Comparison of ENCODE assay signal across 18 mouse cellular contexts in the genomic region with DNA sequence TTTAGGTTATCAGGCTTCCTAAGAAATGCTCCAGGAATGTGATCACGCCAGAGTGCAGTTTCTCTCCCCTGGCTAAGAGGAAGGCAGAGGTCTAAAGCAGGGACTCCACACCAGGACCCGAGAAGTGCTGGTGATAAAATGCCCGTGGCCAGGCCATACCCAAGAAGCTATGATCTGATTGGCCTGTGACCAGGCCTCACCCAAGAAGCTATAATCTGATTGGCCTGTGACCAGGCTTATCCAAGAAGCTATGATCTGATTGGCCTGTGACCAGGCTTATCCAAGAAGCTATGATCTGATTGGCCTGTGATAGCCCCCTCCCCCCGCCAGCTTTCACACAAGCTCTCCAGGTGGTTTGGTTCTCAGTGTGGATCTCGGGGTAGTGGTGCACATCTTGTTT.
DNase-seq lines count a peak whose midpoint lies in the region; ATAC-seq and TF ChIP-seq lines count a peak whose summit lies in the region.
"Had no signal": no experiment of that assay in that cellular context is flagged by ENCODE, and none has a peak within 500 bp of the region (broad histone marks: within the 10 kb centered on the region; RNA-seq: fewer than 3 reads in every experiment).

No protein-coding gene starts in this region.

- peaks cover 10 to 14% of the 10 kb centered on the region in 2 experiments for H3K4me1 ChIP-seq in heart, embryonic 14.5 days (ENCODE audit: control insufficient read depth in 2 of 2, insufficient read depth in 2 of 2, low read length in 2 of 2)
- no peaks in the 10 kb centered on the region for H3K4me1 ChIP-seq in lung, postnatal 0 days (ENCODE audit: insufficient read depth, low read depth, low read length)
- H3K4me1 ChIP-seq in forebrain, embryonic 16.5 days (replicated peaks; ENCODE audit: control insufficient read depth, insufficient read depth, low read length) = peaks cover 8% of the 10 kb centered on the region
- no peaks in the 10 kb centered on the region for H3K4me1 ChIP-seq in liver, embryonic 12.5 days

- peak overlapping the region; percentile 17; the same call in 1 of the 2 replicates for H3K4me2 ChIP-seq in heart, embryonic 14.5 days (ENCODE audit: low read length)
- no peak overlapping the region for H3K4me2 ChIP-seq in lung, postnatal 0 days (replicated peaks; ENCODE audit: low read depth, low read length)
- no peak overlapping the region for H3K4me2 ChIP-seq in forebrain, embryonic 16.5 days (ENCODE audit: low read length)
- no peak overlapping the region for H3K4me2 ChIP-seq in liver, embryonic 12.5 days
- H3K4me2 ChIP-seq: limb, embryonic 15.5 days; midbrain, embryonic 12.5 days; neural tube, embryonic 12.5 days had no signal

- TF ChIP-seq CTCF in lung, postnatal 0 days (IDR thresholded peaks at IDR 0.05) = no peak

- no peaks in the 10 kb centered on the region for H3K36me3 ChIP-seq in heart, embryonic 14.5 days (ENCODE audit: control insufficient read depth, insufficient read depth, low read length)
- H3K36me3 ChIP-seq in lung, postnatal 0 days (ENCODE audit: insufficient read depth, low read length) = no peaks in the 10 kb centered on the region
- no peaks in the 10 kb centered on the region for H3K36me3 ChIP-seq in forebrain, embryonic 16.5 days (ENCODE audit: control insufficient read depth, insufficient read depth)
- H3K36me3 ChIP-seq in liver, embryonic 12.5 days = no peaks in the 10 kb centered on the region
- H3K36me3 ChIP-seq: forebrain, embryonic 10.5 days; limb, embryonic 15.5 days; midbrain, embryonic 12.5 days; neural tube, embryonic 12.5 days had no signal

- TF ChIP-seq EP300 in lung, postnatal 0 days (IDR thresholded peaks at IDR 0.05) = no peak

- no peaks in the 10 kb centered on the region for H3K27me3 ChIP-seq in heart, embryonic 14.5 days (ENCODE audit: control insufficient read depth, insufficient read depth, low read length)
- H3K27me3 ChIP-seq in lung, postnatal 0 days (replicated peaks; ENCODE audit: insufficient read depth, low read length) = no peaks in the 10 kb centered on the region
- H3K27me3 ChIP-seq in forebrain, embryonic 16.5 days (replicated peaks; ENCODE audit: control insufficient read depth, insufficient read depth, low read length) = no peaks in the 10 kb centered on the region
- no peaks in the 10 kb centered on the region for H3K27me3 ChIP-seq in liver, embryonic 12.5 days (replicated peaks)
- H3K27me3 ChIP-seq: midbrain, embryonic 12.5 days; neural tube, embryonic 12.5 days had no signal

- no peak for DNase-seq in heart, postnatal 14 days
- DNase-seq in 3T3-L1 (ENCODE audit: low read depth, low spot score) (peak; percentile 25), NIH3T3 (ENCODE audit: low read depth) (peak; percentile 34)
- no peak for DNase-seq in lung, postnatal 0 days (ENCODE audit: low spot score)
- no peak for DNase-seq in kidney, postnatal 10 days
- DNase-seq: cerebellum, adult 2 months; gastrocnemius, adult 2 months; kidney, adult 18-20 months; right cerebral cortex, postnatal 4 days; thymus, postnatal 36 days had no signal

- H3K9me3 ChIP-seq in heart, embryonic 14.5 days (ENCODE audit: control insufficient read depth, low read length) = no peaks in the 10 kb centered on the region
- no peaks in the 10 kb centered on the region for H3K9me3 ChIP-seq in lung, postnatal 0 days (ENCODE audit: low read length)
- 0 out of 2 replicates have a peak, but pooled peaks cover 1% of the 10 kb centered on the region for H3K9me3 ChIP-seq in forebrain, embryonic 16.5 days (ENCODE audit: control insufficient read depth, low read length)
- no peaks in the 10 kb centered on the region for H3K9me3 ChIP-seq in liver, embryonic 12.5 days (replicated peaks)
- H3K9me3 ChIP-seq: forebrain, embryonic 10.5 days; limb, embryonic 15.5 days; midbrain, embryonic 12.5 days; neural tube, embryonic 12.5 days had no signal

- no peak; the same call in 1 of the 2 replicates for ATAC-seq in heart, embryonic 14.5 days (ENCODE audit: insufficient number of reproducible peaks, insufficient read depth, low FRiP score, low read depth)
- ATAC-seq in lung, postnatal 0 days = peak; percentile 38; the same call in 1 of the 2 replicates
- no peak for ATAC-seq in forebrain, embryonic 16.5 days
- no peak for ATAC-seq in liver, embryonic 12.5 days

- intact Hi-C loops in heart, postnatal 14 days (cut with DNase I) = no loop called here

- no peak overlapping the region for H3K27ac ChIP-seq in heart, embryonic 14.5 days (replicated peaks in 1 of 2; ENCODE audit: control insufficient read depth in 1 of 2, insufficient read depth in 1 of 2, low read depth in 2 of 2, low read length in 2 of 2)
- H3K27ac ChIP-seq in lung, postnatal 0 days (ENCODE audit: low read length) = no peak overlapping the region
- no peak overlapping the region for H3K27ac ChIP-seq in forebrain, embryonic 16.5 days (ENCODE audit: low read length)
- no peak overlapping the region for H3K27ac ChIP-seq in liver, embryonic 12.5 days
- H3K27ac ChIP-seq: forebrain, embryonic 10.5 days; gastrocnemius, adult 2 months; kidney, postnatal 0 days; limb, embryonic 15.5 days; midbrain, embryonic 12.5 days; neural tube, embryonic 12.5 days had no signal

- H3K4me3 ChIP-seq in heart, embryonic 14.5 days (ENCODE audit: control insufficient read depth in 1 of 2, insufficient read depth in 1 of 2, low read depth in 1 of 2, low read length in 2 of 2) = no peak overlapping the region
- no peak overlapping the region for H3K4me3 ChIP-seq in lung, postnatal 0 days (ENCODE audit: low read depth, low read length)
- H3K4me3 ChIP-seq in forebrain, embryonic 16.5 days (replicated peaks; ENCODE audit: low read length) = no peak overlapping the region
- no peak overlapping the region for H3K4me3 ChIP-seq in liver, embryonic 12.5 days
- H3K4me3 ChIP-seq: forebrain, embryonic 10.5 days; gastrocnemius, adult 2 months; limb, embryonic 15.5 days; midbrain, embryonic 12.5 days; neural tube, embryonic 12.5 days had no signal

- WGBS in heart, embryonic 14.5 days = 57% methylated on average over 5 of the region's 5 CpGs
- WGBS in lung, postnatal 0 days = 83% methylated on average over 5 of the region's 5 CpGs
- WGBS in forebrain, embryonic 16.5 days = 87% methylated on average over 5 of the region's 5 CpGs
- WGBS in liver, embryonic 12.5 days (ENCODE audit: insufficient replicate concordance) = 68% methylated on average over 5 of the region's 5 CpGs

- no peak overlapping the region for H3K9ac ChIP-seq in heart, embryonic 14.5 days (ENCODE audit: low read length)
- H3K9ac ChIP-seq in lung, postnatal 0 days (replicated peaks; ENCODE audit: low read depth) = no peak overlapping the region
- H3K9ac ChIP-seq in forebrain, embryonic 16.5 days (replicated peaks; ENCODE audit: low read depth, low read length) = no peak overlapping the region
- no peak overlapping the region for H3K9ac ChIP-seq in liver, embryonic 12.5 days
- H3K9ac ChIP-seq: limb, embryonic 15.5 days; midbrain, embryonic 12.5 days; neural tube, embryonic 12.5 days had no signal

Comparison
In these comparisons a context has a peak if more than half of its experiments do, and no peak if none do; other contexts are left out.
1. DNase-seq: peak in 3T3-L1 (single experiment) and NIH3T3 (single experiment); none in heart, postnatal 14 days (0 of 2), lung, postnatal 0 days (single experiment) and kidney, postnatal 10 days (single experiment).